Mouse (Mus musculus) MEL (cell line): ENCODE results near the gene Gnaq. TPM values are rescaled to one million over a fixed set of nuclear protein-coding genes. Genes with fewer than 3 reads are reported as not detected.
A peak's percentile ranks its signal among the peaks of the same experiment; 100 is the strongest.

Experiments used
- DNase-seq: peaks from one replicate; pipeline ENCODE4 v3.0.0; 2011; ENCODE audit warnings: low read depth, low spot score
- H3K27ac ChIP-seq: 2 replicates; pipeline ENCODE4 v1.5.1; 2012; ENCODE audit warnings: low read depth, mild to moderate bottlenecking, control low read depth, low read length, moderate library complexity; ENCODE audit not compliant: control insufficient read depth
- H3K27me3 ChIP-seq, 2 experiments: fragments of 150-350 bp in 1 of 2; sonication (generic) in 1 of 2; 2 replicates each; pipeline ENCODE4 v1.6.1; 2012; ENCODE audit warnings: low read length in 2 of 2, mild to moderate bottlenecking in 2 of 2, improper control_type of control experiment in 1 of 2, moderate library complexity in 1 of 2; ENCODE audit not compliant: insufficient read depth in 2 of 2, control insufficient read depth in 1 of 2
- H3K36me3 ChIP-seq, 2 experiments: 2 replicates each; pipeline ENCODE4 v1.6.1; 2012 to 2014; ENCODE audit warnings: low read length in 2 of 2, improper control_type of control experiment in 1 of 2, inconsistent platforms in 1 of 2, mild to moderate bottlenecking in 1 of 2; ENCODE audit not compliant: insufficient read depth in 2 of 2, control insufficient read depth in 1 of 2
- H3K4me1 ChIP-seq, 2 experiments: fragments of 150-350 bp in 1 of 2; sonication (generic) in 1 of 2; 2 replicates each; pipeline ENCODE4 v1.6.1; 2012; ENCODE audit warnings: low read length in 2 of 2, improper control_type of control experiment in 1 of 2, mild to moderate bottlenecking in 1 of 2; ENCODE audit not compliant: insufficient read depth in 2 of 2, control insufficient read depth in 1 of 2
- H3K4me3 ChIP-seq, 2 experiments: fragments of 150-350 bp in 1 of 2; sonication (generic) in 1 of 2; 2 replicates each; pipeline ENCODE4 v1.5.1; 2012; ENCODE audit warnings: low read depth in 2 of 2, low read length in 2 of 2, mild to moderate bottlenecking in 2 of 2, moderate library complexity in 2 of 2, control low read depth in 1 of 2, improper control_type of control experiment in 1 of 2; ENCODE audit not compliant: control insufficient read depth in 1 of 2, insufficient read depth in 1 of 2
- H3K79me2 ChIP-seq: 2 replicates; pipeline ENCODE4 v1.6.1; 2012; ENCODE audit warnings: mild to moderate bottlenecking, low read length, moderate library complexity; ENCODE audit not compliant: control insufficient read depth, poor library complexity, insufficient read depth
- H3K9ac ChIP-seq: 2 replicates; pipeline ENCODE4 v1.6.1; 2012; ENCODE audit warnings: low read depth, mild to moderate bottlenecking, control low read depth, low read length, moderate library complexity; ENCODE audit not compliant: control insufficient read depth, poor library complexity, severe bottlenecking
- H3K9me3 ChIP-seq: fragments of 150-350 bp; sonication (generic); replicated peaks from 2 replicates; pipeline ENCODE4 v1.6.1; 2012; ENCODE audit warnings: mild to moderate bottlenecking, low read length, improper control_type of control experiment, moderate library complexity; ENCODE audit not compliant: insufficient read depth
- BHLHE40 ChIP-seq: IDR thresholded peaks from 2 replicates; pipeline ENCODE4 v1.6.1; 2012; ENCODE audit warnings: low read depth, mild to moderate bottlenecking, inconsistent platforms, low read length, improper control_type of control experiment, borderline replicate concordance
- CHD1 ChIP-seq: IDR thresholded peaks from 2 replicates; pipeline ENCODE4 v1.6.1; 2012; ENCODE audit warnings: low read depth, mild to moderate bottlenecking, inconsistent platforms, low read length, improper control_type of control experiment
- CHD2 ChIP-seq: IDR thresholded peaks from 2 replicates; pipeline ENCODE4 v1.6.1; 2011; ENCODE audit warnings: low read length, improper control_type of control experiment
- CTCF ChIP-seq, 3 experiments: IDR thresholded peaks in 2 of 3; conservative IDR thresholded peaks in 1 of 3; 2 replicates each; pipeline ENCODE4 v1.5.1; 2011 to 2012; ENCODE audit warnings: low read length in 3 of 3, low read depth in 2 of 3, mild to moderate bottlenecking in 2 of 3, improper control_type of control experiment in 1 of 3, inconsistent platforms in 1 of 3, mixed read lengths in 1 of 3, moderate library complexity in 1 of 3; ENCODE audit not compliant: control insufficient read depth in 1 of 3, insufficient read depth in 1 of 3, poor library complexity in 1 of 3, severe bottlenecking in 1 of 3
- E2F4 ChIP-seq: IDR thresholded peaks from 2 replicates; pipeline ENCODE4 v1.6.1; 2011; ENCODE audit warnings: low read depth, low read length, improper control_type of control experiment, borderline replicate concordance
- ELF1 ChIP-seq: IDR thresholded peaks from 2 replicates; pipeline ENCODE4 v1.6.1; 2014; ENCODE audit warnings: low read depth, mild to moderate bottlenecking, inconsistent platforms, low read length, improper control_type of control experiment, moderate library complexity
- EP300 ChIP-seq, 2 experiments: IDR thresholded peaks; 2 replicates each; pipeline ENCODE4 v1.6.1; 2011; ENCODE audit warnings: improper control_type of control experiment in 2 of 2, low read length in 2 of 2, low read depth in 1 of 2, mild to moderate bottlenecking in 1 of 2
- GATA1 ChIP-seq: IDR thresholded peaks from 2 replicates; pipeline ENCODE4 v1.6.1; 2011; ENCODE audit warnings: low read depth, low read length, improper control_type of control experiment
- HCFC1 ChIP-seq: IDR thresholded peaks from 2 replicates; pipeline ENCODE4 v1.6.1; 2012; ENCODE audit warnings: low read depth, mild to moderate bottlenecking, inconsistent platforms, low read length, improper control_type of control experiment, moderate library complexity
- JUND ChIP-seq: IDR thresholded peaks from 2 replicates; pipeline ENCODE4 v1.6.1; 2011; ENCODE audit warnings: low read depth, mild to moderate bottlenecking, improper control_type of control experiment, low read length
- KAT2A ChIP-seq: conservative IDR thresholded peaks from 2 replicates; pipeline ENCODE4 v1.6.1; 2012; ENCODE audit warnings: low read depth, low read length, improper control_type of control experiment, inconsistent platforms
- MAFK ChIP-seq: IDR thresholded peaks from 2 replicates; pipeline ENCODE4 v1.6.1; 2011; ENCODE audit warnings: low read depth, mild to moderate bottlenecking, low read length, improper control_type of control experiment, borderline replicate concordance
- MAX ChIP-seq: IDR thresholded peaks from 2 replicates; pipeline ENCODE4 v1.6.1; 2011; ENCODE audit warnings: low read length, improper control_type of control experiment
- MXI1 ChIP-seq: IDR thresholded peaks from 2 replicates; pipeline ENCODE4 v1.6.1; 2011; ENCODE audit warnings: mild to moderate bottlenecking, low read depth, low read length, improper control_type of control experiment
- NELFE ChIP-seq: IDR thresholded peaks from 2 replicates; pipeline ENCODE4 v1.6.1; 2011; ENCODE audit warnings: low read depth, low read length, improper control_type of control experiment
- NRF1 ChIP-seq: IDR thresholded peaks from 2 replicates; pipeline ENCODE4 v1.6.1; 2014; ENCODE audit warnings: low read depth, mild to moderate bottlenecking, inconsistent platforms, low read length, improper control_type of control experiment, moderate library complexity; ENCODE audit not compliant: poor library complexity, insufficient read depth, severe bottlenecking
- POLR2AphosphoS5 ChIP-seq: IDR thresholded peaks from 2 replicates; pipeline ENCODE4 v1.6.1; 2012; ENCODE audit warnings: low read depth, borderline replicate concordance, mild to moderate bottlenecking, inconsistent platforms, low read length, moderate library complexity, mixed read lengths
- RAD21 ChIP-seq: IDR thresholded peaks from 2 replicates; pipeline ENCODE4 v1.6.1; 2011; ENCODE audit warnings: mild to moderate bottlenecking, low read depth, low read length, improper control_type of control experiment
- RCOR1 ChIP-seq: IDR thresholded peaks from 2 replicates; pipeline ENCODE4 v1.6.1; 2012; ENCODE audit warnings: low read depth, mild to moderate bottlenecking, inconsistent platforms, low read length, improper control_type of control experiment
- SIN3A ChIP-seq: IDR thresholded peaks from 2 replicates; pipeline ENCODE4 v1.6.1; 2012; ENCODE audit warnings: low read length, improper control_type of control experiment, inconsistent platforms
- SMC3 ChIP-seq: IDR thresholded peaks from 2 replicates; pipeline ENCODE4 v1.6.1; 2011; ENCODE audit warnings: low read depth, low read length, improper control_type of control experiment
- TAL1 ChIP-seq: IDR thresholded peaks from 2 replicates; pipeline ENCODE4 v1.6.1; 2012; ENCODE audit warnings: mild to moderate bottlenecking, inconsistent platforms, low read length, moderate library complexity, mixed read lengths
- TBP ChIP-seq: IDR thresholded peaks from 2 replicates; pipeline ENCODE4 v1.8.0; 2011; ENCODE audit warnings: low read depth, low read length, improper control_type of control experiment
- TCF12 ChIP-seq: IDR thresholded peaks from 2 replicates; pipeline ENCODE4 v1.6.1; 2014; ENCODE audit warnings: low read depth, mild to moderate bottlenecking, inconsistent platforms, low read length, improper control_type of control experiment, moderate library complexity
- UBTF ChIP-seq: IDR thresholded peaks from 2 replicates; pipeline ENCODE4 v1.6.1; 2012; ENCODE audit warnings: low read depth, mild to moderate bottlenecking, inconsistent platforms, low read length, improper control_type of control experiment, moderate library complexity, borderline replicate concordance; ENCODE audit not compliant: insufficient read depth
- USF1 ChIP-seq: IDR thresholded peaks from 2 replicates; pipeline ENCODE4 v1.6.1; 2014; ENCODE audit warnings: low read depth, mild to moderate bottlenecking, inconsistent platforms, low read length, improper control_type of control experiment, moderate library complexity
- ZC3H11A ChIP-seq: IDR thresholded peaks from 2 replicates; pipeline ENCODE4 v1.6.1; 2012; ENCODE audit warnings: low read depth, mild to moderate bottlenecking, inconsistent platforms, low read length, improper control_type of control experiment
- ZKSCAN1 ChIP-seq: IDR thresholded peaks from 2 replicates; pipeline ENCODE4 v1.6.1; 2012; ENCODE audit warnings: low read depth, mild to moderate bottlenecking, inconsistent platforms, low read length, improper control_type of control experiment, moderate library complexity
- ZMIZ1 ChIP-seq: IDR thresholded peaks from 2 replicates; pipeline ENCODE4 v1.6.1; 2012; ENCODE audit warnings: low read depth, mild to moderate bottlenecking, inconsistent platforms, low read length, improper control_type of control experiment, moderate library complexity
- ZNF384 ChIP-seq: IDR thresholded peaks from 2 replicates; pipeline ENCODE4 v1.6.1; 2012; ENCODE audit warnings: low read depth, mild to moderate bottlenecking, inconsistent platforms, low read length, improper control_type of control experiment
- polyA plus RNA-seq, 2 experiments: library from polyadenylated mRNA; stranded (reverse) in 1 of 2; unstranded in 1 of 2; fragments of >175 nt in 1 of 2; fragments of >200 nt in 1 of 2; gene quantifications; 2 replicates each; pipeline versions ENCODE4 v1.2.1 to v1.2.4; 2012; ENCODE audit warnings: low replicate concordance in 2 of 2, low read depth in 1 of 2; ENCODE audit not compliant: insufficient read length in 2 of 2, insufficient read depth in 1 of 2, missing spikeins in 1 of 2
- total RNA-seq: library from RNA; depleted of rRNA; stranded (reverse); fragments of 300-350 nt; gene quantifications from 2 replicates; pipeline ENCODE4 v1.2.3, GENCODE M21; 2012

The Gnaq gene
- total and polyA plus RNA-seq, 3 experiments = not detected

- H3K9ac ChIP-seq = no peak overlapping the region
- H3K4me1 ChIP-seq = peaks cover 0 to 2% of the 10 kb centered on the region in 2 experiments; a peak in 1 of 4 replicates
- no peak overlapping the region for H3K4me3 ChIP-seq
- no peaks in the 10 kb centered on the region for H3K36me3 ChIP-seq
- TF ChIP-seq NRF1 = no peak
- no peak for TF ChIP-seq HCFC1
- TF ChIP-seq TBP = no peak
- TF ChIP-seq ELF1 = no peak
- TF ChIP-seq UBTF = no peak
- no peak for TF ChIP-seq CTCF (IDR thresholded peaks at IDR 0.05 in 2 of 3, conservative IDR thresholded peaks at IDR 0.05 in 1 of 3; ENCODE audit: control insufficient read depth in 1 of 3, insufficient read depth in 1 of 3, low read depth in 2 of 3, low read length in 3 of 3, poor library complexity in 1 of 3, severe bottlenecking in 1 of 3)
- no peak for TF ChIP-seq ZC3H11A
- TF ChIP-seq E2F4 = no peak
- TF ChIP-seq SMC3 = no peak
- TF ChIP-seq ZKSCAN1 = no peak
- no peak for TF ChIP-seq EP300 (IDR thresholded peaks at IDR 0.05; ENCODE audit: low read depth in 1 of 2, low read length in 2 of 2)
- TF ChIP-seq MAFK = no peak
- TF ChIP-seq RCOR1 = no peak
- no peak for TF ChIP-seq TAL1
- no peak for TF ChIP-seq ZMIZ1
- TF ChIP-seq JUND = no peak
- TF ChIP-seq MAX = no peak
- no peak for TF ChIP-seq MXI1
- TF ChIP-seq BHLHE40 = no peak
- TF ChIP-seq RAD21 = no peak
- no peaks in the 10 kb centered on the region for H3K79me2 ChIP-seq
- H3K9me3 ChIP-seq = no peaks in the 10 kb centered on the region
- no peak for DNase-seq
- no peak overlapping the region for H3K27ac ChIP-seq
- H3K27me3 ChIP-seq = peaks cover 1 to 3% of the 10 kb centered on the region in 2 experiments
Measured at GRCm38 (mm10) chr19:16329648-16330047, 197.0 kb downstream of the Gnaq start.

- Histone ChIP-seq H3K9ac (no peak overlapping the region), H3K27me3 (peaks cover 0 to 1% of the 10 kb centered on the region in 2 experiments; a peak in 3 of 4 replicates), H3K36me3 (no peaks in the 10 kb centered on the region), H3K9me3 (no peaks in the 10 kb centered on the region), H3K79me2 (no peaks in the 10 kb centered on the region), H3K4me3 (no peak overlapping the region)
- DNase-seq = peak; percentile 9
- TF ChIP-seq SIN3A (no peak), ZC3H11A (no peak), RCOR1 (no peak), ZKSCAN1 (no peak), POLR2AphosphoS5 (no peak), TAL1 (no peak), CTCF (IDR thresholded peaks at IDR 0.05 in 2 of 3, conservative IDR thresholded peaks at IDR 0.05 in 1 of 3; ENCODE audit: control insufficient read depth in 1 of 3, insufficient read depth in 1 of 3, low read depth in 2 of 3, low read length in 3 of 3, poor library complexity in 1 of 3, severe bottlenecking in 1 of 3) (no peak), E2F4 (no peak), NELFE (no peak), SMC3 (no peak), USF1 (no peak), TCF12 (no peak), ZNF384 (no peak), EP300 (IDR thresholded peaks at IDR 0.05; ENCODE audit: low read depth in 1 of 2, low read length in 2 of 2) (no peak), ZMIZ1 (no peak), KAT2A (no peak), GATA1 (no peak), CHD1 (no peak), CHD2 (no peak), HCFC1 (no peak)
- TF ChIP-seq, all 39 proteins: peak for 0
- Histone ChIP-seq H3K4me1 (peaks cover 0 to 2% of the 10 kb centered on the region in 2 experiments; a peak in 1 of 4 replicates), H3K27ac (no peak overlapping the region)
Measured at GRCm38 (mm10) chr19:16330161-16330560, 197.5 kb downstream of the Gnaq start.
